Mouse (Mus musculus) stomach, embryonic 14.5 days (tissue): ENCODE measurements at regions not wholly inside any gene's neighbourhood (a gene's known extent, or its start where the extent isn't known, plus 50 kb on each side); places are given as distances from the start of the nearest gene placed in this dataset.
A peak's percentile ranks its signal among the peaks of the same experiment; 100 is the strongest.

Experiments used
- ATAC-seq: fragments of 200-750 bp; cut with Nextera tagmentation; 2 replicates; pipeline ENCODE4 v1.8.0; 2017; ENCODE audit warnings: low read depth, moderate TSS enrichment; ENCODE audit not compliant: insufficient number of reproducible peaks, insufficient read depth, low FRiP score
- H3K27ac ChIP-seq: fragments of 300-500 bp; sonication (generic); 2 replicates; pipeline ENCODE4 v1.5.1; 2014; ENCODE audit warnings: mild to moderate bottlenecking, low read length, moderate library complexity, mixed read lengths
- H3K27me3 ChIP-seq: fragments of 300-500 bp; sonication (generic); 2 replicates; pipeline ENCODE4 v1.6.1; 2014; ENCODE audit warnings: low read length, control low read depth, mixed read lengths; ENCODE audit not compliant: control insufficient read depth, insufficient read depth
- H3K36me3 ChIP-seq: fragments of 300-500 bp; sonication (generic); 2 replicates; pipeline ENCODE4 v1.6.1; 2014; ENCODE audit warnings: mild to moderate bottlenecking, control low read depth, low read length, moderate library complexity, mixed read lengths; ENCODE audit not compliant: control insufficient read depth, insufficient read depth
- H3K4me1 ChIP-seq: fragments of 300-500 bp; sonication (generic); 2 replicates; pipeline ENCODE4 v1.6.1; 2014; ENCODE audit warnings: low read length, control low read depth, mixed read lengths; ENCODE audit not compliant: control insufficient read depth, insufficient read depth
- H3K4me2 ChIP-seq: fragments of 300-500 bp; sonication (generic); replicated peaks from 2 replicates; pipeline ENCODE4 v1.6.1; 2014; ENCODE audit warnings: low read depth, low read length, control low read depth
- H3K4me3 ChIP-seq: fragments of 300-500 bp; sonication (generic); 2 replicates; pipeline ENCODE4 v1.5.1; 2014; ENCODE audit warnings: low read depth, low read length, control low read depth
- H3K9ac ChIP-seq: fragments of 300-500 bp; sonication (generic); replicated peaks from 2 replicates; pipeline ENCODE4 v1.6.1; 2014; ENCODE audit warnings: low read depth, mild to moderate bottlenecking, control low read depth, low read length, moderate library complexity, mixed read lengths
- H3K9me3 ChIP-seq: fragments of 300-500 bp; sonication (generic); 2 replicates; pipeline ENCODE4 v1.6.1; 2016; ENCODE audit warnings: low read depth, low read length, control low read depth; ENCODE audit not compliant: control insufficient read depth
- WGBS: fragments of 180-500 bp; shearing (Covaris S2); extraction: QIAGEN DNeasy Blood & Tissue Kit; methylation state at CpG from one replicate; pipeline ENCODE4 v1.1.7; 2014; 5-methylcytosine and 5-hydroxymethylcytosine counted together

DNA sequence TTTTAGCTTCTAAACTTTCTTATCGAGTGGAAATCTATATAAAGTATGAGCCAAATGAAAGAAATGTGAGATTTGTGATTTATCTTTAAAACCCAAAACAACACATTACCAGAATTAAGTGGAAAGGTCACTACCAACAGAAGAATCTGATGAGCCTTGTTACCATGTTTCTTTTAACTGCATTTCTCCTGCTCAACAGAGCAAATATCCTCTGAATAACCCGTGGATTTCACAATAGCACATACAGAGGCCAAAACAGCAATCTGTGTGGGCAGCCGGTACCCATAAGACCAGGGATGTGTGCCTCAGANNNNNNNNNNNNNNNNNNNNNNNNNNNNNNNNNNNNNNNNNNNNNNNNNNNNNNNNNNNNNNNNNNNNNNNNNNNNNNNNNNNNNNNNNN lies 85.3 kb downstream of the 4930444P10Rik start:
- Histone ChIP-seq H3K27me3 (no peaks in the 10 kb centered on the region), H3K9ac (no peak overlapping the region), H3K4me3 (no peak overlapping the region), H3K9me3 (no peaks in the 10 kb centered on the region), H3K27ac (no peak overlapping the region), H3K4me1 (no peaks in the 10 kb centered on the region), H3K36me3 (no peaks in the 10 kb centered on the region), H3K4me2 (no peak overlapping the region)
- WGBS: 85% methylated on average over 3 of the region's 3 CpGs
- ATAC-seq: no peak

GRCm38 (mm10) chr1:16006888-16007287 lies 86.2 kb downstream of the 4930444P10Rik start:
- Histone ChIP-seq H3K9me3 (no peaks in the 10 kb centered on the region), H3K9ac (no peak overlapping the region), H3K4me1 (no peaks in the 10 kb centered on the region), H3K27me3 (no peaks in the 10 kb centered on the region), H3K4me2 (no peak overlapping the region), H3K4me3 (no peak overlapping the region), H3K27ac (no peak overlapping the region), H3K36me3 (no peaks in the 10 kb centered on the region)
- no peak for ATAC-seq
- 71% methylated on average over 2 of the region's 2 CpGs for WGBS

- H3K4me3 ChIP-seq: no peak overlapping the region
- H3K9me3 ChIP-seq: no peaks in the 10 kb centered on the region
- H3K9ac ChIP-seq: no peak overlapping the region
- WGBS: 79% methylated on average over 5 of the region's 5 CpGs
- no peak overlapping the region for H3K4me2 ChIP-seq
- H3K4me1 ChIP-seq: no peaks in the 10 kb centered on the region
- no peaks in the 10 kb centered on the region for H3K36me3 ChIP-seq
- no peak for ATAC-seq
- H3K27me3 ChIP-seq: no peaks in the 10 kb centered on the region
- H3K27ac ChIP-seq: no peak overlapping the region
Observed at GRCm38 (mm10) chr1:15997135-15997534, 96.0 kb downstream of the 4930444P10Rik start.

GRCm38 (mm10) chr1:15996341-15996740 lies 96.8 kb downstream of the 4930444P10Rik start:
- no peak overlapping the region for H3K4me3 ChIP-seq
- H3K4me1 ChIP-seq: no peaks in the 10 kb centered on the region
- ATAC-seq: no peak
- no peak overlapping the region for H3K9ac ChIP-seq
- no peak overlapping the region for H3K4me2 ChIP-seq
- no peaks in the 10 kb centered on the region for H3K36me3 ChIP-seq
- no peak overlapping the region for H3K27ac ChIP-seq
- 44% methylated on average over 2 of the region's 2 CpGs for WGBS
- H3K27me3 ChIP-seq: no peaks in the 10 kb centered on the region
- H3K9me3 ChIP-seq: no peaks in the 10 kb centered on the region

GRCm38 (mm10) chr1:15993561-15994410 lies 99.3 kb downstream of the 4930444P10Rik start:
- H3K27me3 ChIP-seq: no peaks in the 10 kb centered on the region
- H3K36me3 ChIP-seq: no peaks in the 10 kb centered on the region
- ATAC-seq: peak; percentile 61; the same call in 1 of the 2 replicates
- H3K4me1 ChIP-seq: peaks cover 4% of the 10 kb centered on the region
- 52% methylated on average over 4 of the region's 4 CpGs for WGBS
- no peak overlapping the region for H3K4me3 ChIP-seq
- no peak overlapping the region for H3K4me2 ChIP-seq
- no peak overlapping the region for H3K27ac ChIP-seq
- no peaks in the 10 kb centered on the region for H3K9me3 ChIP-seq
- H3K9ac ChIP-seq: no peak overlapping the region

- no peak for ATAC-seq
- H3K4me2 ChIP-seq: no peak overlapping the region
- WGBS: 45% methylated on average over 2 of the region's 2 CpGs
- H3K27ac ChIP-seq: peak overlapping the region; percentile 76
- no peaks in the 10 kb centered on the region for H3K27me3 ChIP-seq
- H3K9ac ChIP-seq: no peak overlapping the region
- H3K9me3 ChIP-seq: no peaks in the 10 kb centered on the region
- H3K36me3 ChIP-seq: no peaks in the 10 kb centered on the region
- no peak overlapping the region for H3K4me3 ChIP-seq
- peaks cover 4% of the 10 kb centered on the region for H3K4me1 ChIP-seq
Observed at GRCm38 (mm10) chr1:15990982-15991381, 102.1 kb downstream of the 4930444P10Rik start.

- Histone ChIP-seq H3K4me2 (no peak overlapping the region), H3K27ac (no peak overlapping the region), H3K9me3 (no peaks in the 10 kb centered on the region), H3K4me1 (no peaks in the 10 kb centered on the region), H3K4me3 (no peak overlapping the region), H3K36me3 (no peaks in the 10 kb centered on the region), H3K27me3 (no peaks in the 10 kb centered on the region), H3K9ac (no peak overlapping the region)
- ATAC-seq: no peak
- WGBS: 60% methylated on average over 3 of the region's 3 CpGs
Observed at GRCm38 (mm10) chr1:15985579-15985978, 107.5 kb downstream of the 4930444P10Rik start.

DNA sequence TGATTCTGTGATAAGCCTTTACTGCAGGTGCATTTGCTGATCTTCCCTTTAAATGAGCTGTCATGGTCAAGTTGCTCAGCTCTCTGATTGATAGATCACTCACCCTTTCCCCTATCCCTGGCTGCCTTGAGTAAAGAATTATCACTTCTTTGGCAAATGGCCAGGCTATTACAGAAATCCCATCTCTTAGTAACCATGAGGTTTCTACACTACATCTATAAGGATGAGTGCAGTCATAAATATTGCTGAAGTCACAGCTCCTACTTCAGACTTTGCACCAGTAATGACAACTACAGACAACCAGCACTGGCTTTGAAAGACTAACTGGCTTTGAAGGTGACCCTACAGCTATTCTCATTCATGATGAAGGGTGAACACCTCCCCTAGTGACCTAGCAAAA lies 113.8 kb downstream of the 4930444P10Rik start:
- Histone ChIP-seq H3K4me3 (no peak overlapping the region), H3K27ac (no peak overlapping the region), H3K4me2 (no peak overlapping the region), H3K4me1 (no peaks in the 10 kb centered on the region), H3K9ac (no peak overlapping the region), H3K36me3 (no peaks in the 10 kb centered on the region), H3K27me3 (no peaks in the 10 kb centered on the region), H3K9me3 (no peaks in the 10 kb centered on the region)
- ATAC-seq: no peak

DNA sequence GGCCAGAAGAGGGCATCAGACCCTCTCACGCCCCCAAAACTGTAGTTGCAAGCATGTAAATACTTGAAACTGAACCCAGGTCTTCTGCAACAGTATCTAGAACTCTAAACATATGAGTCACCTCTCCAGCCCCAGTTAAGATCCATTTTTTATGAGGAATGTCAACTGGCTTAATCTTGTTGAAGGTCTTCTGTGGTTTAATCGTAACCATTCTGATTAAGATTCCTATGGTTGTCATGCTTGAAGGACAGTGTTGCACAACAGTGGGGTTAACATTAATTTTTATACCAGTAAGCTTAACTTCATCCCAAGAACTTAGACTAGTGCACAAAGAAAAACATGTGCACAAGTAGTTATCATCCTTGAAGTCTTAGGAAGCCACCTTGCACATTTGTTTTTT lies 133.5 kb downstream of the 4930444P10Rik start:
- Histone ChIP-seq H3K9me3 (no peaks in the 10 kb centered on the region), H3K4me3 (no peak overlapping the region), H3K9ac (no peak overlapping the region), H3K4me1 (no peaks in the 10 kb centered on the region), H3K36me3 (no peaks in the 10 kb centered on the region), H3K27ac (no peak overlapping the region), H3K4me2 (no peak overlapping the region), H3K27me3 (no peaks in the 10 kb centered on the region)
- no peak for ATAC-seq
- WGBS: 78% methylated on average over 2 of the region's 2 CpGs
